Mouse (Mus musculus): ENCODE measurements around the gene Aph1c.
"Not testable (repeated sequence)": the region's sequence is repeated elsewhere in the genome, so short reads cannot be mapped to it uniquely, and the experiment has no call there.

Gene Aph1c

DNA sequence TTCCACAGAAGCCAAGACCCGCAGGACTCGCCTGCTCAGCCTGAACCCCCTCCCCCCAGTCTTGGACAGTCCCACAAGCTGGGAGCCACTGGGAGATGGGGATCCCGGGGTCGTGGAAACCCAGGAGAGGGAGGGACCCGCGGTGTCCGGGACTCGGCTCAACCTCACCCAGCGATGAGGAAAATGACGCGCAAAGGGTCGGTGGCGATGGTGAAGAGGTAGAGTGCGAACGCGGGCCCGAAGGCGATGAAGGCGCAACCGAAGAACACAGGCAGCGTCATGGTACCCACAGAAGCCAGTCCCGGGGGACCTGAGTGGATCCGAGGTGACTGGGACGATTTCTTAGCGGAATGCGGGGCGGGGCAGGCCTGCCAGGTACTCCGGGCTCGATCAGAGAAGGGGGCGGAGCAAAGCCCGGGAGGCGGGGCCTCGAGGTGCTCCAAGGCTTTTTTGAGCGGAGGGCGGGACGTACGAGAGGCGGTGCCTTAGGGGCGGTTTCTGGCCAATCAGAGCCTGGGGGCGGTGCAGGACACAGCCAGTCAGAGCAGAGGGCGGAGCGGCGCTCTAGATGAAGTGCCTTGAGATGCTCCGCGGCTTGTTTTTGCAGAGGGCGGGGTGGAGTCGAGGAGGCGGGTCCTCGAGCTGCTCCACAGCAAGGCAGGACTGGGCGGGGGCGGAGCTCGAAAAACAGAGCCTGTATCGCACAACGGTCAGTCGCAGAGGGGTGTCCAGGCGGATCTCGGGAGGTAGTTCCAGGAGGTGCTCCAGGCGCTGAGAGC, at the start of gene Aph1c:
Gene Aph1c, minus strand, starts transcription at position 409 of the 779 bp plus-strand sequence.
- DNase-seq (ENCODE audit: low spot score in 2 of 2): peak; percentile 99

DNA sequence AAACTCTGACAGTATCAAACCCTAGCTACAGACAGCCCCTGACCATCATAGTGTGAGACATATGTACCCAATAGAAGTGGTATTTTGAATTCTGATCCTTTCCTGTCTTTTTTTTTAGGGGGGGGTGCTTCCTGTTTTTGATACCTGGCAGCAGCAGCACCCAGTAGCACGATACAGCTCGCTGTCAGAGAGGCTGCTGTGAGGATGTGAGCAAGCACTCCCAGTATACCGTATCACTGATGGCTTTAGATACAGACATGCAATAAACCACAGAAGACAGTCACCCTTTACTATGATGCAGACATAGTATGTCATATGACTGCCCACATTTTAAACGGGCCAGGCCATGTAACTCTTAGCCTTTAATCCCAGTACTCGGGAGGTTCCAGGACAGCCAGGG, 49.0 kb upstream of the Aph1c start:
- DNase-seq (ENCODE audit: low spot score in 2 of 2): no peak

DNA sequence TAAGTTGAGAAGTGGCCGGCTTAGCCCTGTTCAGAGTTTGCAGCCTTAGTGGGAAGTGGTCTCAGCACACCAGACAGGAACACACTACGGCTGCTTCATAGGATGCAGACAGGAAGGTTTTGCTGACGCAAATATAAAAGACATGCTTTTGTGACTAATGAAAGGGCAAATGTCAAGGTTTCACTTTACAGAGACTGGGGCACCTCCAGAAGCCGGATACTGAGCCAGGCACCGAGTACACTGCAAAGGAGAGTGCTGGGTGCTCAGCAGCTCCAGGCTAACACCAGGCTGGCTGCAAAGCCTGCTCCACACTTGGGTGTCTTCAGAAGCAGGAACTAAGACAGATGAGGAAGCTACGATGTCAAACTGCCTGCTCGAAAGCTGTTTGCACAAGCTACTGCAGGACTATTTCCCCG, 47.9 kb upstream of the Aph1c start:
- peak; percentile 43 to 51 for DNase-seq (ENCODE audit: low spot score in 2 of 2)

DNA sequence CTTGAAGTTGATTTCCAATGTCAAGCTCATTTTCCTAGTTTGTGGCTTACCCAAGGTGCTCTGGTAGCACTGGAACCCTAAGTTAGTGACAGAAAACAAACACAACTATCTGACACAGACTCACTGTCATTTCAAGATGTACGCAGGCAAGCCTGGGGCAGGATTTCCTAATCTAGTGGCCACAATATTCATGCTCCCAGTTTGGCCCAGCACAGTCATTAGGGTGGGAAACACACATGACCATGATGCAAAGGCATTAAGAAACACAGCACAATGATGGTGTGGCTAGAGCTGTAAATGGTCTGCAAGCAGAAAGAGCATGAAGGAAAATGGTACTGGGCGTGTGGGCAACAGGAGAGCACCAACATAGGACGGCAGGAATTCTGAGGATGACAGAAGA, 47.3 kb upstream of the Aph1c start:
- no peak for DNase-seq (ENCODE audit: low spot score in 2 of 2)

DNA sequence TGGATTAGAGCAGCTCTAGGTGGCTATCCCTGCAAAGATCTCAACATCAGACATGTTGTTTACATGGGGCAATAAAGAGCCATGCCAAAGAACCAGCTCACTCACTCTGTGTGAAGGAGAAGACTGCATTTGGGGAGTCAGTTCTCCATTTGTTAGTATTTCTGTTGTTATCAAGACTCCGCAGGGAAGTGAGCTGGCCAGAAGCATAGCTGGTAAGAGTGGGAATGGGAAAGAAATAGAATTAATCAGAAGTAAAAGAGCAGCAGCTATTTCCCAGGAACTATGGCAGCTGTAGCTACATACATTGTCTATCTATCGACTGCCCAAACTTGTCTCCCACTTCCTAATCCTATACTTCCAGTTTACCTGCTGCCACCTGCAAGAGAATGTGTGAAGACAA, 46.2 kb upstream of the Aph1c start:
- no peak for DNase-seq (ENCODE audit: low spot score in 2 of 2)

DNA sequence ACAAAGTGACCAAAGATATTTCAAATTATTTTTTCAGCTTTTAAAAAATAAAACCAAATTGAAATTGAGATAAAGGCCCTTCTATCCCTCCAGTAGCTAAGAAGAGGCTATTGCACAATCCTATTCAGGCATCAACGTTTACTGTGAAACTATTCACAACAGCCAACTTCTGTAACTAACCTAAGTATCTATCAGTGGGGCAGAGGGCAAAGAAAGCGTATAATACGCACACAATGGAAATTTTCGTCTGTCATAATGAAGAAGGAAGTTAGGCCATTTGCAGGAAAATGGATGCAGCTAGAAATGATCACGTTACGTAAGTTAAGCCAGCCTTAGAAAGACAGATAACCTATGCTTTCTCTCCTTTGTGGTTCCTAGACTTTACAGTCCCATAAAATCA, 45.0 kb upstream of the Aph1c start:
- no peak for DNase-seq (ENCODE audit: low spot score in 2 of 2)

DNA sequence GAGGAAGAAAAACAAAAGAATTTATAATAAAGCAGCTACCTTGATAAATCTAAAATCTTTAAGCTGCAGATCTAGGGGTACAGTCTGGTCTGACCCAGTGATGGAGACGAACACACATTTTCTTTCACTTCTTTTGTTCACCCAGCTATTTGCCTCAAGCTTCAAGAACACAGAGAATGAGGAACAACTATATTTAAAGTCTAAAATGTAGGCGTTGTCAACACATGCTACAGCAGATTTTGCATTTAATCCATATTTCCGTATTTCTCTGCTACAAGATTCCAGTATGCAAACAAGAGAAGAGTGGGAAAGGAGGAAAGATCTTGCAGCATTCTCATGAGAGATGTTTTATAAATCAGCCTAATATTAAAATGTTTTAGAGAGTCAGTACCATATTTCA, 44.4 kb upstream of the Aph1c start:
- DNase-seq (ENCODE audit: low spot score in 2 of 2): no peak

DNA sequence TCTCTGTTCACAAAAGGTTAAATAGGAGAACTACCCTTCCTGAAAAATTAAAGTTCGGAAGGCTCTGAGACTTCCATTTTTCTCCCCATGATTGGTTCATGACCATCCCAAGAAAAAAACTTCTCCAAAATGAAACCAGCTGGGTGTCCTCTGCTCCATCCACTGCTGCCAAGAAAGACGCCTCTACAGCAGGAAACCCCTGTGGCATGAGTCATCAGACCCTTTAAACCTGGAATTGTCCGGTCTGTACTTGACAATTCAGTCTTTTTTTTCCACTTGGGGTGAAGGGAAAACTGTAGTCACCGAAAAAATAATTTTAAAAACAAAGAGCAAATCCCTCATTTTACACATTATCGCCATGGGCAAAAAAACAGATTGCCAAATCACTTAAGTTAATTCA, 42.1 kb upstream of the Aph1c start:
- no peak for DNase-seq (ENCODE audit: low spot score in 2 of 2)

DNA sequence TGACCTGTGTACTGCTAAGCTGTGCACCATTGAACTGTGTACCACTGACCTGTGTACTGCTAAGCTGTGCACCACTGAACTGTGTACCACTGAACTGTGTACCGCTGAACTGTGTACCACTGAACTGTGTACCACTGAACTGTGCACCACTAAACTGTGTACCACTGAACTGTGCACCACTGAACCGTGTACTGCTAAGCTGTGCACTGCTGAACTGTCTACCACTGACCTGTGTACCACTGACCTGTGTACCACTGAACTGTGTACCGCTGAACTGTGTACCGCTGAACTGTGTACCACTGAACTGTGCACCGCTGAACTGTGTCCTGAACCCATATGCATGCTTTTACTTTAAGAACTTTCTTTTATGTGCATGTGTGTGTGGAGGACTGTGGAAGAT, 39.8 kb upstream of the Aph1c start:
- no peak for DNase-seq (ENCODE audit: low spot score in 2 of 2)

DNA sequence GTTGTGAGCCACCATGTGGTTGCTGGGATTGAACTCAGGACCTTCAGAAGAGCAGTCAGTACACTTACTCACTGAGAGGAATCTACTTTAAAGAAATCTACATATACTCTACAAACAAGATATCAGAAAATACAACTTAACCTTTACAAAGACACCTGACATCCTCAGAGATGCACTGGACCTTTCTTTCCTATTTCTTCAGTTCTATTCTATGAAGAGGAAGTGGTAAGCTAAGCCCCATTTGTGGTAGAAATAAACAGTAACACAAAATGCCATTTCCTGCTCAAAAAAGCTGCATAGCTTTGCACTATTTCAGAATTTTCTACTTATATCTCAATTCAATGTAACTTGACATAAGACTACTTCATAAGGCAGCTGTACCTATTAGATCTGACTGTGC, 39.0 kb upstream of the Aph1c start:
- DNase-seq (ENCODE audit: low spot score in 2 of 2): no peak

DNA sequence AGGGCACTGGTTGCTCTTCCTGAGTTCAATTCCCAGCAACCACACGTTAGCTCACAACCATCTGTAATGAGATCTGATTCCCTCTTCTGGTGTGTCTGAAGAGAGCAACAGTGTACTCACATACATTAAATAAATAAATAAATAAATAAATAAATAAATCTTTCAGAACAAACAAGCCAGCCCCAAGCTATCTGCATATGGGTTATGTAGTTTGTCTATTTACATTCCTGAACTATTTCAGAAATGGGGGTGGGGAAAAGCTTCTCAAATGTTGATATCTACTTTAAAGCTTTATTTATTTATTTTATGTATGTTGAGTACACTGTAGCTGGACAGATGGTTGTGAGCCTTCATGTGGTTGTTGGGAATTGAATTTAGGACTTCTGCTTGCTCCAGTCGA, 38.5 kb upstream of the Aph1c start:
- DNase-seq (ENCODE audit: low spot score in 2 of 2): not testable (repeated sequence)

DNA sequence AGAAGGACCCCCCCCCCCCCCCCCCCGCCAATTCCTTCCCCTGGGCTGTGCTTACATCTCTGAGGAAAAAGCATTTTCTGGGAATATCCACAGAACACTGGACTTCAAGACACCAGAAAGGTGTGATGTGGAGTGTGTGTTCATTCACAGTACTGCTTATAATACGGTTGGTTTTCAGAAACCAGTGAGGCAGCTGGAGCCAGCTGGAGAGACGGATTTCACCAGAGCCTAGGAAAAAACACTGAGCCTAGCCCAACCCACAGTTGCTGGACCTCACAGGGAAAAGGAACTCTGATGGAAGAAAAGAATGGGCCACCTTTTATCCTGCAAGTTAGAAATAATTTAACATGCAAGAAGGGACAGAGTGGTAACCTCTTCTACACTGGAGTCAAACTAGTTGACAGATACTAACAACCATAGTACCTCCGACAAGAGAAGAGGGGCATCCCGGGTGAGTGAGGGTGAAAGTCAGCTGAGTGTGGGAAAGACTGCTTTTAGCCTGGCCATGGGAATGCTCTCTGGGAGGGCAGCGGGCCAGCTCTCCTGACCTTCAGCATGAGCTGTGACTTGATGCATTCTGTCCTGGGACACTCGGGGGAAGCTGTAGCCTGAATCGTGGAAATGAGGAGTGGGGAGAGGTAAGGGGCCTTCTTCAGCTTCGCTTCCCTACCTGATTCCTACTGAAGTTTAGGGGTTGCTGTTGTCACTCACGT, 37.6 kb upstream of the Aph1c start:
- DNase-seq (ENCODE audit: low spot score in 2 of 2): no peak

DNA sequence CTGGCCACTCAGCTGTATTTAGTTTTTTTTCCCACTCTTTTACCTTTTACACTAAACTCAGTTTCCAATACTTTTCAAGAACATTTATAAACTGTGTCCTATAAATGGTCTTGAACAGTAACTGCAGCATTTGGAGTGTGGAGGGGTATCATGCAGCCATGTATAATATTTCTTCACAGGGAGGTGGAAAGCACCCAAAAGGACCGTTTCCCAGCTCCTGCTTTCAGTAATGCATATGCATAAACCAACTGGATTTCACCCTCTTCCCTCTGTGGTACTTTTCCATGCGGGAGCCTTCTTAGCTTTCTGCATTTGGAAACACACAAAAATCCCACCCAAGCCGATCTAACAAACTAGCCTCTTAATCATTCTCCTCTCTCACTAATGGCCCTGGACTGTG, 30.2 kb upstream of the Aph1c start:
- no peak for DNase-seq (ENCODE audit: low spot score in 2 of 2)

DNA sequence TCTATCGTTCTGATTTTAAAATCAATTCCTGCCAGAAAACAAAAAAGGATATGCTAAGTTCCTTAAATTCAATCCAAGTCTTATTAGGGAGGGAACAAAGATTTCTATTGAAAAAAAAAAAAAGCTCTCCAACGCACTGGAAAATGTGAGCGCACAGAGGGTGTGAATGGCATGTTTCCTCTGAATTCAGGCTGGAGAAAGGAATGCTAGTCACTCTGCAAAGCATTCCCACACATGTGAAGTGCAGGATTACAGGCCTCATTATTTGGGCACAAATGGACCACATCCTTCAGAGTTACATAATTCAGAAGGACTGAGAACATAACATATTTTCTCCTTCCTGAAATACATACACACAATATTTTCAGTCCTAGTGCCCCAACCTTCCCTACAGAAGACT, 28.9 kb upstream of the Aph1c start:
- DNase-seq (ENCODE audit: low spot score in 2 of 2): no peak

DNA sequence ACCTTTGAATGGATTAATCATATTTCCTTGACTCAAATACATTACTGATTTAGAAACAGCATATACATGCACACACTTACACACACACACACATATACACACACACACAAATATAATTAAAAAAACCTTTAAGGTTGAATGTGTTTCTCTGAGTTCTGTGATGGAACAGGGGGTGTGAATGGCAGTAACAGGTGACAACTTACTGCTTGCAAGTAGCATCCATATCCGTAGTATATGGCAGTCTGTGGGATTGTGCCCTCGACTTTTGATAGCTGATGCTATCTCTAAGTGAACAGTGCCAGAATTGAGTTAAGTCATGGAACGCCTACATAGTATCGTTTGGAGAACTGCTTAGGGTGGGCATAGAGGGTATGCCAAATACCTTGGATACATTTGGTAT, 27.7 kb upstream of the Aph1c start:
- no peak for DNase-seq (ENCODE audit: low spot score in 2 of 2)

DNA sequence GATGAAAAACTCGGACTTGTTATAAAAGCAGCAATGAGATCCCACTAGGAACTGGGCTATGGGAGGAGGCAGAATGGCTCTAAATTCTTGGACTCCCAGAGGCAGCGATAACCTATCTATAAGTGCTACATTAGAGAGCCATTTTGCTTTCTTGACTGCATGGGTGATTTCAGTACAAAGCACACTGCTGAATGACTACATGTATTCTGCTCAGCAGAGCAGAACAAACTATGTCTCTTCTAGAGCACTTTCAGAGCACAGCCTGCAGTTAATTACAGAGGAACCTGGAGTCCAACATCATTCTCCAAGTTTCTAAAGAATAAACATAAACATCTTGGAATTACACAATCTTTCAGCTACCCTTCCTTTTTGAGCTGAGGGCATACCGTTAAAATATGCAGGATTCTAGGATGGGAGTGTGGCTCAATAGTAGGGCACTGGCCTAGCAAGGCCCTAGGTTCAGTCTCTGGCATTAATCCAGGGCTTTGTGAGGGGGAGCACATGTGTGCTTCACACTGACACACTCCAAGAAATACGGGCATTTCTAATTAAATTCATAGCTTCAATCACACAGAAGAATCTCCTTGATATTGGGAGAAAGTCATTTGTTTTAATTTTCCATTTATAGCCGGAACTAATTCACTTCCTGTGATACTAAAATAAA, 26.7 kb upstream of the Aph1c start:
- DNase-seq (ENCODE audit: low spot score in 2 of 2): no peak

DNA sequence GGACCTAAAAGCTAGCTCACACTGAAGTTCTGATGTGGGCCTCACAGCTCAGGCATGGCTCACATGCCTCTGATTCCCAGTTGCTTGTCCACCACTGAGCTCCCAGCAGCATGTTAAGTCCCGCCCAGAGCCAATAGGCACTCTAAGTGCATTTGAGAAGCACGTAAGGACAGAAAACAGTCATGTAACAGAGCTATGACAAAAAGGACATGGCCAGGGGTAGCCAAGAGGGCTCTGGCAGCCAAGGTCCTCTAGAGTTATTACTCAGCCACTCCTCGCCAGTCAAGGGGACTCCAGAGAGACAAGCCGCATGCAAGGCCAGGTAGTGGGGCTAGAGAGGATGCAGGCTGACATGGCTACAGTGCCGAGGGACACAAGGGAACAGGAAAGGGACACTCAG, 25.0 kb upstream of the Aph1c start:
- DNase-seq (ENCODE audit: low spot score in 2 of 2): no peak

DNA sequence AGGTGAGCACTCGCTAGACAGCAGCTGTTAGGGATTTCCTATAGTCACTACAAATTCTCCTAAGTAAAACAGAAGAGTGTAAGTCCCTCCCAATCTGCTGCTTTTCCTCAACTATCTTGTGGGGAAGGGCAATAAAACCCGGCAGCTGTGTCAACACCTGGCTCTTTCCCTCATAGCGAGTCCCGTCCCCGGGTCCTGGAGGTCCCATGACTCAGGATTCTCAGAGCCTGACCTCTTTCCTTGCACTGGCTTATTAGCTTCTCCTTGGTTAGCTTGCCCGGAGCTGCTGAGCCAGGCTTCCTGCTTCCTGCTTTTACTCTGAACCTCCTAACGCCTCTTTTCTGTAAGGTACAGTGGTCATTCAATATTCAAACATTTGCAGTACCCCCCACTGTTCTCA, 21.3 kb upstream of the Aph1c start:
- DNase-seq (ENCODE audit: low spot score in 2 of 2): no peak

DNA sequence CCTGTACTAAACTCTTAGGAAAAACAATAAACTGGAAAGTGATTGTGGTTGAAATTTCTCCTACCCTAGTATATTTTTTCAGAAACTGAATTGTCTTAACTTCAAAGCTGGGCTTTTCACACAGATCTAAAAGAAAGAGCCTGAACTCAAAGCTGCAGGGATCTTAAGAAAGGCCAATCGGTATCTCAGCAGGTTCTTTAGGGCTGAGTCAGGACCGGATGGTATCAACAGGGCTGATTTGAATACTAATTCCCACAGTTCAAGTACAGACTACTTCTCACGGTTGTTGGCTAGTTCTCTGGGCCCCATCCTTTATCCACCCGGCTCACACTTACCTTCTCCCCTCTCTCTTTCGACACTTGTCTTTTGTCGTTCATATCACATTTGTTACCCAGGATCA, 18.1 kb upstream of the Aph1c start:
- DNase-seq (ENCODE audit: low spot score in 2 of 2): no peak

DNA sequence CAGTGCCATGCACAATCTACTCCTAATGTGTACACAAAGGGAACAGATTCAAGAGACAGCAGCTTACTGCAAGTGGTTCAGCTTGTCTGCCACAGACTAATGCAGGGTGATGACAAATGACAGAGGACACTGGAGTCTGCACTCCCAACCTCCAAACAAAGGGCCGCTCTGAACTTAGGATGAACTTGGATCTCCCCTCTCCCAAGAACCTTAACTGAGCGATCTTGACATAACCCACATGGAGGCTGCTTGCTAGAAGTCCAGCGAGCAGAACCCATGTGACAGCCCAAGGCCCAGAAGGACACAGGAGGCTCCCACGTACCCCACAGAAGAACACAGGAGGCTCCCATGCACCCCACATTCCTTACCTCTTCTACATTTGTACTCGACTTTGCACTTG, 16.4 kb upstream of the Aph1c start:
- no peak for DNase-seq (ENCODE audit: low spot score in 2 of 2)

DNA sequence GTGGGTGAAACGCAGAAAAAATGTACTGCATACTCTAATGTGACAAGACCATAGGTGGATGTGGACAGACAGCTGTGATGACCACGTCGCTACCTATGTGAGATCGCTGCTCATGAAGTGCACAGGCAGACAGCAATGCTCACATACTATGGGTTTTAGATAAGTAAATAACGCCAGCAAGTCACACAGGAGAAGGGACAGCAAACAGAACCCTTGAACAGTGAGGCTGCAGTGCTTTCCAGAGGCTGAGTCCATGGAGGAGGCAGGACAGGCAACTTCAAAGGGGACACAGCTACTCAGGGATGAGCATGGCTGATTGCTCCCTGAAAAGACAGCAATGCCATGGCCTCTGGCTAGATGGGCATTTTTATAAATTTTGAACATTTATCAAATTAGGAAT, 12.3 kb upstream of the Aph1c start:
- DNase-seq (ENCODE audit: low spot score in 2 of 2): no peak

DNA sequence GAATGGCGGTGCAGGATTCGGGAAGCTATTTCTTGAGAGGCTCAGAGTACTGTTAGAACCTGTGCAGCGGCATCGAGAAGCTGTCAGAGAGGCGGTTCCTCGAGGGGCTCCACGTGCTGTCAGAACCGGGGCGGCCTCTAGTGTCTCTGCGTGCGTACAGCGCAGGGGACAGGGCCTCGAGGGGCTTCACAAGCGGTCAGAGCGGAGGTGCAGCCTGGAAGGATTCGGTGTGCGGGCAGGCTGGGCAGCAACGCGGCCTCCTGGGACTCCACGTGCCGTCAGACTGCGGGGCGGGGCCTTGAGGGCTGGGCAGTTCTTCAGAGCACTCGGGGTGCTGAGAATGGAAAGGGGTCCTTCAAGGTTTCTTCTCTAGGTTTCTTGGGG, 563 bp upstream of the Aph1c start:
- DNase-seq (ENCODE audit: low spot score in 2 of 2): no peak

DNA sequence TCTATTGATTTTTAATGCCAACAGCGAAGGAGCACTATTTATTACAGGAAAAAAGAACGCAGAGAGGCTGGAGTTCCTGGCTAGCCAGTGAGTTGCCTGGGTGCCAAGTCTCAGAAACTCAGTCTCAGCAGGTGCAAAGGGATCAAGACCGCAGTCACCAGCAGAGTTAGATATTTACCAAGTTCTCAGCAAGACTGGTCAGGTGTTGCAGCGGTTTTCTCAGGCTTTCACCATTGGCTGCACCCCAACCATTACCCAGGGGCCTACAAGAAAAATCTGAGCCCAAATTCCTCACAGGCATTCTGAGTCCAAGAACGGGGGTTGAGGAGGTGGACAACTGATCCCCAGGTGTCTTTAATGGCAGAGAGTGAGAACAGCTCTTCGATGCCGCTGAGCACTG, 675 bp downstream of the Aph1c start:
- no peak for DNase-seq (ENCODE audit: low spot score in 2 of 2)

Data from spleen, postnatal 36 days (tissue).